Mouse (Mus musculus): ENCODE results near the gene Cdc42ep4.

- TF ChIP-seq CTCF (IDR thresholded peaks at IDR 0.05; ENCODE audit: insufficient read depth, low read depth, low read length) = no peak
- TF ChIP-seq POLR2A (IDR thresholded peaks at IDR 0.05; ENCODE audit: insufficient read depth, low read depth, low read length) = no peak
These were observed 1.2 kb upstream of the Cdc42ep4 start for GRCm38 (mm10) chr11:113752685-113753430.

Measured in olfactory bulb, adult 2 months (tissue).